In genomic region chr8:127802136-127802535, GRCm38 (mm10) we compare ENCODE assay signal across 21 mouse cellular contexts.
DNase-seq lines count a peak whose midpoint lies in the region; ATAC-seq and TF ChIP-seq lines count a peak whose summit lies in the region.
"Had no signal": no experiment of that assay in that cellular context is flagged by ENCODE, and none has a peak within 500 bp of the region (broad histone marks: within the 10 kb centered on the region; RNA-seq: fewer than 3 reads in every experiment).

No protein-coding gene starts in this region.

- no peaks in the 10 kb centered on the region for H3K9me3 ChIP-seq in midbrain, embryonic 13.5 days
- no peaks in the 10 kb centered on the region for H3K9me3 ChIP-seq in midbrain, embryonic 11.5 days (ENCODE audit: control insufficient read depth, low read length)
- no peaks in the 10 kb centered on the region for H3K9me3 ChIP-seq in embryonic facial prominence, embryonic 14.5 days (ENCODE audit: control insufficient read depth, low read length)
- H3K9me3 ChIP-seq: kidney, embryonic 15.5 days; limb, embryonic 13.5 days; liver, embryonic 15.5 days; neural tube, embryonic 13.5 days had no signal

- peak; percentile 28 to 31 for DNase-seq in heart, postnatal 10 days
- DNase-seq in heart, postnatal 14 days: no peak
- no peak for DNase-seq in midbrain, embryonic 11.5 days (ENCODE audit: low spot score, missing footprints)
- DNase-seq in embryonic facial prominence, embryonic 14.5 days (ENCODE audit: low spot score): peak; percentile 38
- no peak for DNase-seq in left cerebral cortex, postnatal 14 days (ENCODE audit: low spot score in 2 of 2)
- DNase-seq: adrenal gland, adult 8-10 months; gastrocnemius, postnatal 10 days; right cerebral cortex, postnatal 14 days; thymus, postnatal 14 days had no signal

- H3K9ac ChIP-seq in midbrain, embryonic 13.5 days (replicated peaks): no peak overlapping the region
- H3K9ac ChIP-seq in midbrain, embryonic 11.5 days (ENCODE audit: low read length): no peak overlapping the region
- no peak overlapping the region for H3K9ac ChIP-seq in embryonic facial prominence, embryonic 14.5 days (ENCODE audit: low read depth, low read length)
- H3K9ac ChIP-seq: hindbrain, embryonic 14.5 days; kidney, embryonic 15.5 days; limb, embryonic 13.5 days; liver, embryonic 15.5 days; neural tube, embryonic 13.5 days had no signal

- no peaks in the 10 kb centered on the region for H3K36me3 ChIP-seq in midbrain, embryonic 13.5 days
- no peaks in the 10 kb centered on the region for H3K36me3 ChIP-seq in midbrain, embryonic 11.5 days (ENCODE audit: control insufficient read depth, insufficient read depth, low read length)
- H3K36me3 ChIP-seq in embryonic facial prominence, embryonic 14.5 days (ENCODE audit: control insufficient read depth, insufficient read depth, low read length): no peaks in the 10 kb centered on the region
- H3K36me3 ChIP-seq in myocyte (ENCODE audit: control insufficient read depth, insufficient read depth): no peaks in the 10 kb centered on the region
- H3K36me3 ChIP-seq: kidney, embryonic 15.5 days; limb, embryonic 13.5 days; liver, embryonic 15.5 days; neural tube, embryonic 13.5 days had no signal

- peaks cover 9% of the 10 kb centered on the region for H3K4me1 ChIP-seq in midbrain, embryonic 13.5 days (replicated peaks)
- H3K4me1 ChIP-seq in midbrain, embryonic 11.5 days (ENCODE audit: control insufficient read depth, insufficient read depth, low read length): no peaks in the 10 kb centered on the region
- H3K4me1 ChIP-seq in embryonic facial prominence, embryonic 14.5 days (ENCODE audit: control insufficient read depth, insufficient read depth, low read length): peaks cover 14% of the 10 kb centered on the region; the same call in 1 of the 2 replicates
- H3K4me1 ChIP-seq: liver, embryonic 15.5 days had no signal

- 82% methylated on average over 7 of the region's 7 CpGs for WGBS in midbrain, embryonic 13.5 days
- WGBS in midbrain, embryonic 11.5 days: 84% methylated on average over 7 of the region's 7 CpGs
- WGBS in embryonic facial prominence, embryonic 14.5 days: 64% methylated on average over 7 of the region's 7 CpGs

- H3K27me3 ChIP-seq in midbrain, embryonic 13.5 days: no peaks in the 10 kb centered on the region
- H3K27me3 ChIP-seq in midbrain, embryonic 11.5 days (ENCODE audit: control insufficient read depth, insufficient read depth, low read length): no peaks in the 10 kb centered on the region
- H3K27me3 ChIP-seq in embryonic facial prominence, embryonic 14.5 days (replicated peaks; ENCODE audit: control insufficient read depth, insufficient read depth, low read length): no peaks in the 10 kb centered on the region
- no peaks in the 10 kb centered on the region for H3K27me3 ChIP-seq in myocyte (ENCODE audit: control insufficient read depth, insufficient read depth, insufficient read length)
- H3K27me3 ChIP-seq: CH12.LX; kidney, embryonic 15.5 days; limb, embryonic 13.5 days; liver, embryonic 15.5 days; neural tube, embryonic 13.5 days had no signal

- intact Hi-C loops in heart, postnatal 10 days (cut with DNase I): no loop called here
- intact Hi-C loops in heart, postnatal 14 days (cut with DNase I): no loop called here
- intact Hi-C loops in left cerebral cortex, postnatal 14 days (cut with DNase I): no loop called here

- no peak overlapping the region for H3K4me3 ChIP-seq in midbrain, embryonic 13.5 days (replicated peaks)
- no peak overlapping the region for H3K4me3 ChIP-seq in midbrain, embryonic 11.5 days (ENCODE audit: low read depth, low read length)
- no peak overlapping the region for H3K4me3 ChIP-seq in embryonic facial prominence, embryonic 14.5 days (ENCODE audit: low read depth, low read length)
- no peak overlapping the region for H3K4me3 ChIP-seq in myocyte
- H3K4me3 ChIP-seq: kidney, embryonic 15.5 days; left cerebral cortex, adult 2 months; limb, embryonic 13.5 days; liver, embryonic 15.5 days; neural tube, embryonic 13.5 days had no signal

- H3K79me2 ChIP-seq in myocyte (ENCODE audit: control insufficient read depth, insufficient read depth): no peaks in the 10 kb centered on the region

- TF ChIP-seq POLR2A in myocyte (IDR thresholded peaks at IDR 0.05; ENCODE audit: insufficient read length, low read depth): no peak

- H3K27ac ChIP-seq in midbrain, embryonic 13.5 days: no peak overlapping the region
- no peak overlapping the region for H3K27ac ChIP-seq in midbrain, embryonic 11.5 days (ENCODE audit: low read depth, low read length)
- H3K27ac ChIP-seq in embryonic facial prominence, embryonic 14.5 days (replicated peaks; ENCODE audit: low read depth, low read length): no peak overlapping the region
- H3K27ac ChIP-seq: kidney, embryonic 15.5 days; left cerebral cortex, adult 2 months; limb, embryonic 13.5 days; liver, embryonic 15.5 days; macrophage; neural tube, embryonic 13.5 days; stomach, postnatal 0 days had no signal

- ATAC-seq in midbrain, embryonic 13.5 days: 0 out of 2 replicates have a peak, but pooled peaks have one; percentile 14
- no peak for ATAC-seq in midbrain, embryonic 11.5 days (ENCODE audit: low FRiP score)
- ATAC-seq in embryonic facial prominence, embryonic 14.5 days (ENCODE audit: low read depth): no peak
- ATAC-seq: intestine, embryonic 16.5 days had no signal

- no peak overlapping the region for H3ac ChIP-seq in myocyte (ENCODE audit: control insufficient read depth, insufficient read length)

- no peak overlapping the region for H3K4me2 ChIP-seq in midbrain, embryonic 13.5 days (replicated peaks)
- no peak overlapping the region for H3K4me2 ChIP-seq in midbrain, embryonic 11.5 days
- H3K4me2 ChIP-seq in embryonic facial prominence, embryonic 14.5 days (ENCODE audit: low read depth, low read length): no peak overlapping the region
- H3K4me2 ChIP-seq in myocyte (ENCODE audit: low read depth): peak overlapping the region; percentile 52
- H3K4me2 ChIP-seq: hindbrain, embryonic 14.5 days; kidney, embryonic 15.5 days; liver, embryonic 15.5 days; neural tube, embryonic 13.5 days had no signal

TF ChIP-seq in myocyte, 11 proteins besides CTCF, POLR2A, EP300 and RAD21:
- TF ChIP-seq TCF3 (IDR thresholded peaks at IDR 0.05; ENCODE audit: insufficient read length, low read depth) (no peak), CEBPB (IDR thresholded peaks at IDR 0.05; ENCODE audit: insufficient read depth, poor library complexity, severe bottlenecking) (peak; percentile 96)

Comparison
In these comparisons a context has a peak if more than half of its experiments do, and no peak if none do; other contexts are left out.
1. DNase-seq: peak in heart, postnatal 10 days (2 of 2) and embryonic facial prominence, embryonic 14.5 days (single experiment); none in heart, postnatal 14 days (0 of 2), midbrain, embryonic 11.5 days (single experiment) and left cerebral cortex, postnatal 14 days (0 of 2).